Mouse (Mus musculus): ENCODE data around the gene Gm27021.

DNA sequence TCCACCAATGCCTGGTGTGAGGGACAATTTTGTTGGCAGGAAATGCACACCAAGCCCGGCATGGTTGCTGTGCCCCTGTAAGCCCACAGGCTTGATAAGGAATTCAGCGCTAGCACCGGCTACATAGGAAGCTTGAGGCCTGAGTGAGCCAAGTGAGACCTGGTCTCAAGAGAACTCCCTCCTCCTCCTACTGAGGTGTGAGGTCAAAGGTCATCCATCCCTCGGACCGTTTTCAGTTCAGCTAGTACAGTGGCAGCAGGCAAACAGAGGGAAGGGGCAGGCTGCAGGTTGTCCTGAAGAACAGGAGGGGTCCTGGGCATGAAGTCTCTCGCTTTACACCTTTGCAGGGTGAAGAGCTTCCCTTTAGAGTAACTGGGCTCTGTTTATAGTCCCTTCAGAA lies 37.0 kb downstream of the Gm27021 start:
- TF ChIP-seq POLR2A (IDR thresholded peaks at IDR 0.05; ENCODE audit: insufficient read depth, low read depth, low read length) = no peak
- TF ChIP-seq CTCF (IDR thresholded peaks at IDR 0.05) = no peak

All from heart, adult 2 months (tissue).